Mouse (Mus musculus): ENCODE results near the gene Ttk.

Gene Ttk

GRCm38 (mm10) chr9:83893767-83894330 is 59.4 kb downstream of the Ttk start:
- in situ Hi-C loops (cut with MboI, MseI), result no loop called here

GRCm38 (mm10) chr9:83902086-83902485 is 67.6 kb downstream of the Ttk start:
- in situ Hi-C loops (cut with MboI, MseI), result no loop called here

DNA sequence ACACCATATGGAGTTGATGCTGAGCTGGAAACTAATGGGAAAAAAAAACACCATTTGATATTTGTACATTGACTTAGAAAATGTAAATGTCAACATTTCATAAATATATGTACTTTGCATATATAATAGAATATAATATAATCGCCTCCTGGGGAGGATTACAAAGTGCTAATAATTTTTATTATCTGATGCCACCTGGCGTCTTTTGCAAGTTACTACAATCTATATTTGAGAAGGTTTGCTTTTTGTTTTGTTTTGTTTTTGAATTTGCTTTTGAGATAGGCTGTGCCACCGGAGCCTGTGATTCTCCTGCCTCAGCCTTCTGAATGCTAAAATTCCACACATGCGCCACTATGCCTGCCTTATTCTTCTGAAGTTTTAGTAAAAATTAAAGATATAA is 71.3 kb downstream of the Ttk start:
- in situ Hi-C loops (cut with MboI, MseI), result loop anchor here (5.0 kb wide), 1 partner anchor 79 kb away; no protein-coding TSS in a partner anchor

- in situ Hi-C loops (cut with MboI, MseI), result loop anchor here (5.0 kb wide), 1 partner anchor 80 kb away; no protein-coding TSS in a partner anchor
Measured at GRCm38 (mm10) chr9:83907017-83907416, 72.5 kb downstream of the Ttk start.

DNA sequence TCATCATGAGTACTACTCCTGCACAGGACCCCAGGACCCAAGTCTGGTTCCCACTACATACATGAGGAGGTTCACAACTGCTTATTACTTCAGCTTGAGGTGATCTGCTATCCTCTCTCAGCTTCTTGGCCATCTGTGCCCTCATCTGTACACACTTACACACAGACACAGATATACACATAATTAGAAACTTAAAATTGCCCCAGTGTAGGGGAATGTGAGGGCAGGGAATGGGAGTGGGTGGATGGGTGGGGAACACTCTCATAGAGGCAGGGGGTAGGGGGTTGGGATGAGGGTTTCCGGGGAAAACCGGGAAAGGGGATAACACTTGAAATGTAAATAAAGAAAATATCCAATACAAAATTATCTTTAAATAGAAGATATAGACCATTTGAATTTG is 75.3 kb downstream of the Ttk start:
- in situ Hi-C loops (cut with MboI, MseI), result loop anchor here (5.0 kb wide), 1 partner anchor 83 kb away; no protein-coding TSS in a partner anchor

DNA sequence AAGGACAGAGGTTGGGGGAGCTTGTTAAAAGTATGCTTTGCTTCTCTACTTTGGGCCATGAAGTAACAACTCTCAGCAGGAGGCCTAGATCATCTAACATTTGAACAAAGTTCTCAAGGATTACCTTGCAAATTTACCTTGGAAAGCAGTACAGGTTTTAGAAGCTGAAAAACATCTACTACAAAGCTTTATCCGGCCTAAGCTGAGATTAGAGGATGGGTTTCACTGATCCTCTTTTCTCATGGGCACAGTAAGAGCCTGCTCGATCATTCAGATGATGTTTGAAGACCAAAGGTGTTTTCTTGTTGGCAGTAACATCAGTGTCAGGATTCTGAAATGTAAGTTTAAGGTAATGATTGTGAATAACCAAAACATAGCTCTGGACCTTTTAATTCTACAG is 76.4 kb downstream of the Ttk start:
- in situ Hi-C loops (cut with MboI, MseI), result no loop called here
